Mouse (Mus musculus) midbrain, embryonic 14.5 days (tissue): ENCODE measurements around the gene Accsl. TPM values are rescaled to one million over a fixed set of nuclear protein-coding genes. Genes with fewer than 3 reads are reported as not detected.
A peak's percentile ranks its signal among the peaks of the same experiment; 100 is the strongest.

Experiments used
- ATAC-seq: fragments of 200-750 bp; cut with Nextera tagmentation; 2 replicates; pipeline ENCODE4 v1.8.0; 2017; ENCODE audit warnings: moderate number of reproducible peaks, moderate library complexity; ENCODE audit not compliant: low FRiP score, low TSS enrichment
- DNase-seq: peaks from one replicate; pipeline ENCODE4 v3.0.0-alpha.2; 2015
- H3K27ac ChIP-seq: fragments of 300-500 bp; sonication (generic); replicated peaks from 2 replicates; pipeline ENCODE4 v1.5.1; 2014; ENCODE audit warnings: mild to moderate bottlenecking, low read depth, low read length, moderate library complexity
- H3K27me3 ChIP-seq: fragments of 300-500 bp; sonication (generic); 2 replicates; pipeline ENCODE4 v1.6.1; 2014; ENCODE audit warnings: low read length, control low read depth, mixed read lengths; ENCODE audit not compliant: control insufficient read depth, insufficient read depth
- H3K36me3 ChIP-seq: fragments of 300-500 bp; sonication (generic); 2 replicates; pipeline ENCODE4 v1.6.1; 2014; ENCODE audit warnings: low read length, control low read depth; ENCODE audit not compliant: control insufficient read depth, insufficient read depth
- H3K4me1 ChIP-seq: fragments of 300-500 bp; sonication (generic); 2 replicates; pipeline ENCODE4 v1.6.1; 2014; ENCODE audit warnings: mild to moderate bottlenecking, antibody characterized with exemption, low read length, control low read depth; ENCODE audit not compliant: control insufficient read depth, insufficient read depth
- H3K4me2 ChIP-seq: fragments of 300-500 bp; sonication (generic); 2 replicates; pipeline ENCODE4 v1.6.1; 2014; ENCODE audit warnings: mild to moderate bottlenecking, low read length, moderate library complexity
- H3K4me3 ChIP-seq: fragments of 300-500 bp; sonication (generic); replicated peaks from 2 replicates; pipeline ENCODE4 v1.5.1; 2014; ENCODE audit warnings: low read depth, low read length
- H3K9ac ChIP-seq: fragments of 300-500 bp; sonication (generic); replicated peaks from 2 replicates; pipeline ENCODE4 v1.6.1; 2014; ENCODE audit warnings: mild to moderate bottlenecking, low read length, moderate library complexity
- H3K9me3 ChIP-seq: fragments of 300-500 bp; sonication (generic); 2 replicates; pipeline ENCODE4 v1.6.1; 2016; ENCODE audit warnings: low read length, control low read depth, mixed read lengths; ENCODE audit not compliant: control insufficient read depth
- WGBS: fragments of 180-500 bp; shearing (Covaris S2); extraction: QIAGEN DNeasy Blood & Tissue Kit; methylation state at CpG from one replicate; pipeline ENCODE4 v1.1.7; 2014; 5-methylcytosine and 5-hydroxymethylcytosine counted together
- polyA plus RNA-seq: library from polyadenylated mRNA; unstranded; fragments of >200 nt; fragmentation: Nextera tagmentation; extraction: Ambion mirVana; gene quantifications from 2 replicates; pipeline ENCODE4 v1.2.1, GENCODE M21; 2014

Accsl gene
- polyA plus RNA-seq, 1 experiment from 2014 or later = 0.18 TPM

DNA sequence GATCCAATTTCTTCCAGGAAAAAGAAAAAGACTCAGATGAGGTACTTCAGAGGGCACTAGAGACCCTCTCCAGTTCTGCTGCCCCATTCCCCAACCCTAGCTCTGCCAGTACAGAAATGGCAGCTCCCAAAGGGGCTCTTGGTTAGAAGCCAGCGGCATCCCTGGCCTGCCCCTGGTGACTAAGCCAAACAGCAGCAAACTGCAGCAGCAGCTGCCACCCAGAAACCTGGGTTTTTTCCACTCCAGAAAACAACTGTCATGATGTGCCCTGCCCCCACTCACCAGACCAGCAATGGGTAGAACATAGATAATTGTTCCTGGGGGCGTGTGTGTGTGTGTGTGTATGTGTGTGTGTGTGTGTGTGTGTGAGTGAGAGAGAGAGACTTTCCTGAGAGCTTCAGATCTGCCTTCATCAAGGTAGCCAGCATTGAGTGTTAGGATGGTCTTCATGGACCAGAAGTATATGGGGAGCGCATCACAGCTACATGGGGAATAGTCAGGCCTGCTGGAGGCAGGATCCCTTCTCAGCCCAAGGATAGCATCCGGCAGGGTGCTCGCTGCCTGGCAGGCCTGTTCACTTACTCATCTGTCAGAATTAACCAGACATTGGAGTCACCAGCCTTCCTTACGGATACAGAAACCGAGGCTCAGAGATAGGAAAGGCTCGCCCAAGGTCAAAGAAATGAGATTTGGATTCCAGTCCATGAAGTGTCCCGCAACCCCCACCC is 12.8 kb upstream of the Accsl start:
- no peak overlapping the region for H3K4me3 ChIP-seq
- 0 out of 2 replicates have a peak, but pooled peaks cover 3% of the 10 kb centered on the region for H3K4me1 ChIP-seq
- 91% methylated on average over 9 of the region's 9 CpGs for WGBS
- ATAC-seq (no peak), DNase-seq (no peak)
- H3K9ac ChIP-seq = no peak overlapping the region
- H3K9me3 ChIP-seq = no peaks in the 10 kb centered on the region
- no peak overlapping the region for H3K4me2 ChIP-seq
- H3K36me3 ChIP-seq = no peaks in the 10 kb centered on the region
- H3K27ac ChIP-seq = no peak overlapping the region
- H3K27me3 ChIP-seq = no peaks in the 10 kb centered on the region

GRCm38 (mm10) chr2:93880981-93881380 is 12.0 kb upstream of the Accsl start:
- ATAC-seq (no peak), DNase-seq (no peak)
- Histone ChIP-seq H3K4me1 (0 out of 2 replicates have a peak, but pooled peaks cover 3% of the 10 kb centered on the region), H3K4me3 (no peak overlapping the region), H3K9me3 (no peaks in the 10 kb centered on the region), H3K36me3 (no peaks in the 10 kb centered on the region), H3K27ac (no peak overlapping the region), H3K27me3 (no peaks in the 10 kb centered on the region), H3K4me2 (no peak overlapping the region), H3K9ac (no peak overlapping the region)
- 91% methylated on average over 3 of the region's 3 CpGs for WGBS

DNA sequence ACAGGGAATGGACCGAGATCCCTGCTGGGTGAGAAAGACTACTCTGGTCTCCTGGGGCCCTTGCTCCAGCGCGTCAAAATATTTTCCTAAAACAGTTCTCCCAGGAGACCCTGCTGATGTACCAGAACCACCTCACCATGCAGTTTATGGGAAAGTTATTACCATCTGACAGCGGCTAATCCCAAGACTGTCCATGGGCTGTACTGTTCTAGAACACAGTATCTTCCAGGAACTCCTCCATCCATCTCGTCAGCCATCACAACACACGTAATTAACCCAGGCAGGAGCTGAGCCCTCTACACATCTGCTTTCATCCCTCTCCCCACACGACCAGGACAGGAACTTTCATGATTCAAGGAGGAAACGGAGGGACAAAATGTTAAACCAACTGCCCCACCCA is 11.5 kb upstream of the Accsl start:
- DNase-seq = no peak
- Histone ChIP-seq H3K27ac (no peak overlapping the region), H3K9me3 (no peaks in the 10 kb centered on the region), H3K4me3 (no peak overlapping the region), H3K4me1 (0 out of 2 replicates have a peak, but pooled peaks cover 3% of the 10 kb centered on the region), H3K27me3 (no peaks in the 10 kb centered on the region), H3K4me2 (no peak overlapping the region), H3K36me3 (no peaks in the 10 kb centered on the region), H3K9ac (no peak overlapping the region)
- no peak for ATAC-seq
- WGBS = 71% methylated on average over 8 of the region's 8 CpGs

DNA sequence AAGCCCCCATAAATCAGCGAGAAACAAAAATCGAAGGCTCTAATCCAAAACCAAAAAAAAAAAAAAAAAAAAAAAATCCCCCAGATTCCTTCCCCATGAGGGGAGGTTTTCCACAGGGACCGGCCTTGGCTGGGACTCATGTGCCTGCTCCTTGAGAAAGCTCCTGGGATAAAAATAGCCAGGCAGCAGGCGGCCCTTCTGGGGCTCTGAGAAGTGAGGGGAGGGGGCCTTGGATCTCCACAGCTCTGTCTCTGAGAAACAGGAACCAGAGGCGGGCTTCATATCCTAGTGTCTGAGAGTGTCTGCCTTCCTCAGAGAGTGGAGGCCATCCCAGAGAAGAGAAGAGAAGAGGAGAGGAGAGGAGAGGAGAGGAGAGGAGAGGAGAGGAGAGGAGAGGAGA is 8.0 kb upstream of the Accsl start:
- no peak for ATAC-seq
- no peaks in the 10 kb centered on the region for H3K9me3 ChIP-seq
- no peak overlapping the region for H3K4me3 ChIP-seq
- DNase-seq = no peak
- H3K4me1 ChIP-seq = peaks cover 6% of the 10 kb centered on the region; the same call in 1 of the 2 replicates
- no peaks in the 10 kb centered on the region for H3K27me3 ChIP-seq
- WGBS = 79% methylated on average over 5 of the region's 5 CpGs
- no peaks in the 10 kb centered on the region for H3K36me3 ChIP-seq
- H3K9ac ChIP-seq = no peak overlapping the region
- no peak overlapping the region for H3K27ac ChIP-seq
- H3K4me2 ChIP-seq = no peak overlapping the region

DNA sequence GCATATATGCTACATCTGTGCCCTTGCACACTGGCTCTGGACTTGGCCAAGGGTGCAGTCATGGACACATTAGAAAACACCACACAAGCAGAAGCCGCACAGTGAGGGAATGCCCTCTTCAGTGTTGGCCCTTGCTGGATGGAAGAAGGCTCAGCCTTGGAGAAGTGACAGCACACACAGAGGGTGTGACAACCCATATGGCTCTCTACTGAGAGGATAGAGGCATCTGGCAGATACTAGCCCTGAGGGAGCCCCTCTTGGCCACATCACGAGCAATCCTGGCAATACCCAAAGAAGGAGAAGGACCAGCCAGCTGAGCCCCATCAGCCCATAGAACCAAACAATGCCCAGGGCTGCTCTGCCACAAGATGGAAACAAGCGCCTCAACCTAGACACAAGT is 5.6 kb upstream of the Accsl start:
- 85% methylated on average over 3 of the region's 3 CpGs for WGBS
- ATAC-seq = no peak
- DNase-seq = no peak

GRCm38 (mm10) chr2:93874227-93874514 is 5.2 kb upstream of the Accsl start:
- H3K36me3 ChIP-seq = no peaks in the 10 kb centered on the region
- no peak for DNase-seq
- H3K27me3 ChIP-seq = no peaks in the 10 kb centered on the region
- H3K9ac ChIP-seq = no peak overlapping the region
- no peaks in the 10 kb centered on the region for H3K9me3 ChIP-seq
- no peak overlapping the region for H3K4me3 ChIP-seq
- H3K4me2 ChIP-seq = no peak overlapping the region
- ATAC-seq = no peak
- 33% methylated on average over 2 of the region's 2 CpGs for WGBS
- H3K27ac ChIP-seq = no peak overlapping the region
- H3K4me1 ChIP-seq = peaks cover 6% of the 10 kb centered on the region; the same call in 1 of the 2 replicates

More for the DNA sequence above, 5.6 kb upstream of the Accsl start:
- no peaks in the 10 kb centered on the region for H3K27me3 ChIP-seq
- no peak overlapping the region for H3K9ac ChIP-seq
- H3K4me2 ChIP-seq = no peak overlapping the region
- H3K27ac ChIP-seq = no peak overlapping the region
- no peaks in the 10 kb centered on the region for H3K36me3 ChIP-seq
- no peak overlapping the region for H3K4me3 ChIP-seq
- H3K4me1 ChIP-seq = peaks cover 6% of the 10 kb centered on the region; the same call in 1 of the 2 replicates
- no peaks in the 10 kb centered on the region for H3K9me3 ChIP-seq

- no peak overlapping the region for H3K4me3 ChIP-seq
- DNase-seq = peak; percentile 20
- WGBS = 25% methylated on average over 12 of the region's 12 CpGs
- no peaks in the 10 kb centered on the region for H3K9me3 ChIP-seq
- H3K9ac ChIP-seq = no peak overlapping the region
- H3K4me2 ChIP-seq = no peak overlapping the region
- H3K4me1 ChIP-seq = peaks cover 6% of the 10 kb centered on the region; the same call in 1 of the 2 replicates
- H3K27ac ChIP-seq = no peak overlapping the region
- no peaks in the 10 kb centered on the region for H3K27me3 ChIP-seq
- H3K36me3 ChIP-seq = no peaks in the 10 kb centered on the region
- no peak for ATAC-seq
Observed at GRCm38 (mm10) chr2:93873449-93874226, 4.7 kb upstream of the Accsl start.

GRCm38 (mm10) chr2:93872257-93872656 is 3.3 kb upstream of the Accsl start:
- H3K27me3 ChIP-seq = no peaks in the 10 kb centered on the region
- peaks cover 6% of the 10 kb centered on the region; the same call in 1 of the 2 replicates for H3K4me1 ChIP-seq
- H3K36me3 ChIP-seq = no peaks in the 10 kb centered on the region
- no peaks in the 10 kb centered on the region for H3K9me3 ChIP-seq
- H3K4me3 ChIP-seq = no peak overlapping the region
- H3K9ac ChIP-seq = no peak overlapping the region
- no peak overlapping the region for H3K4me2 ChIP-seq
- H3K27ac ChIP-seq = no peak overlapping the region
- no peak for ATAC-seq
- WGBS = 66% methylated on average over 7 of the region's 7 CpGs
- peak; percentile 24 for DNase-seq
